Mouse (Mus musculus) MEL (cell line): ENCODE measurements around the gene Rxrb. TPM values are rescaled to one million over a fixed set of nuclear protein-coding genes. Genes with fewer than 3 reads are reported as not detected.
A peak's percentile ranks its signal among the peaks of the same experiment; 100 is the strongest.

ENCODE experiments used
- DNase-seq: peaks from one replicate; pipeline ENCODE4 v3.0.0; 2011; ENCODE audit warnings: low read depth, low spot score
- H3K27ac ChIP-seq: 2 replicates; pipeline ENCODE4 v1.5.1; 2012; ENCODE audit warnings: low read depth, mild to moderate bottlenecking, control low read depth, low read length, moderate library complexity; ENCODE audit not compliant: control insufficient read depth
- H3K27me3 ChIP-seq, 2 experiments: fragments of 150-350 bp in 1 of 2; sonication (generic) in 1 of 2; 2 replicates each; pipeline ENCODE4 v1.6.1; 2012; ENCODE audit warnings: low read length in 2 of 2, mild to moderate bottlenecking in 2 of 2, improper control_type of control experiment in 1 of 2, moderate library complexity in 1 of 2; ENCODE audit not compliant: insufficient read depth in 2 of 2, control insufficient read depth in 1 of 2
- H3K36me3 ChIP-seq, 2 experiments: 2 replicates each; pipeline ENCODE4 v1.6.1; 2012 to 2014; ENCODE audit warnings: low read length in 2 of 2, improper control_type of control experiment in 1 of 2, inconsistent platforms in 1 of 2, mild to moderate bottlenecking in 1 of 2; ENCODE audit not compliant: insufficient read depth in 2 of 2, control insufficient read depth in 1 of 2
- H3K4me1 ChIP-seq, 2 experiments: fragments of 150-350 bp in 1 of 2; sonication (generic) in 1 of 2; 2 replicates each; pipeline ENCODE4 v1.6.1; 2012; ENCODE audit warnings: low read length in 2 of 2, improper control_type of control experiment in 1 of 2, mild to moderate bottlenecking in 1 of 2; ENCODE audit not compliant: insufficient read depth in 2 of 2, control insufficient read depth in 1 of 2
- H3K4me3 ChIP-seq, 2 experiments: fragments of 150-350 bp in 1 of 2; sonication (generic) in 1 of 2; 2 replicates each; pipeline ENCODE4 v1.5.1; 2012; ENCODE audit warnings: low read depth in 2 of 2, low read length in 2 of 2, mild to moderate bottlenecking in 2 of 2, moderate library complexity in 2 of 2, control low read depth in 1 of 2, improper control_type of control experiment in 1 of 2; ENCODE audit not compliant: control insufficient read depth in 1 of 2, insufficient read depth in 1 of 2
- H3K79me2 ChIP-seq: 2 replicates; pipeline ENCODE4 v1.6.1; 2012; ENCODE audit warnings: mild to moderate bottlenecking, low read length, moderate library complexity; ENCODE audit not compliant: control insufficient read depth, poor library complexity, insufficient read depth
- H3K9ac ChIP-seq: 2 replicates; pipeline ENCODE4 v1.6.1; 2012; ENCODE audit warnings: low read depth, mild to moderate bottlenecking, control low read depth, low read length, moderate library complexity; ENCODE audit not compliant: control insufficient read depth, poor library complexity, severe bottlenecking
- H3K9me3 ChIP-seq: fragments of 150-350 bp; sonication (generic); replicated peaks from 2 replicates; pipeline ENCODE4 v1.6.1; 2012; ENCODE audit warnings: mild to moderate bottlenecking, low read length, improper control_type of control experiment, moderate library complexity; ENCODE audit not compliant: insufficient read depth
- CHD1 ChIP-seq: IDR thresholded peaks from 2 replicates; pipeline ENCODE4 v1.6.1; 2012; ENCODE audit warnings: low read depth, mild to moderate bottlenecking, inconsistent platforms, low read length, improper control_type of control experiment
- CTCF ChIP-seq, 3 experiments: IDR thresholded peaks in 2 of 3; conservative IDR thresholded peaks in 1 of 3; 2 replicates each; pipeline ENCODE4 v1.5.1; 2011 to 2012; ENCODE audit warnings: low read length in 3 of 3, low read depth in 2 of 3, mild to moderate bottlenecking in 2 of 3, improper control_type of control experiment in 1 of 3, inconsistent platforms in 1 of 3, mixed read lengths in 1 of 3, moderate library complexity in 1 of 3; ENCODE audit not compliant: control insufficient read depth in 1 of 3, insufficient read depth in 1 of 3, poor library complexity in 1 of 3, severe bottlenecking in 1 of 3
- E2F4 ChIP-seq: IDR thresholded peaks from 2 replicates; pipeline ENCODE4 v1.6.1; 2011; ENCODE audit warnings: low read depth, low read length, improper control_type of control experiment, borderline replicate concordance
- ETS1 ChIP-seq: IDR thresholded peaks from 2 replicates; pipeline ENCODE4 v1.6.1; 2012; ENCODE audit warnings: low read depth, mild to moderate bottlenecking, inconsistent platforms, low read length, improper control_type of control experiment, moderate library complexity
- MAFK ChIP-seq: IDR thresholded peaks from 2 replicates; pipeline ENCODE4 v1.6.1; 2011; ENCODE audit warnings: low read depth, mild to moderate bottlenecking, low read length, improper control_type of control experiment, borderline replicate concordance
- SIN3A ChIP-seq: IDR thresholded peaks from 2 replicates; pipeline ENCODE4 v1.6.1; 2012; ENCODE audit warnings: low read length, improper control_type of control experiment, inconsistent platforms
- USF1 ChIP-seq: IDR thresholded peaks from 2 replicates; pipeline ENCODE4 v1.6.1; 2014; ENCODE audit warnings: low read depth, mild to moderate bottlenecking, inconsistent platforms, low read length, improper control_type of control experiment, moderate library complexity
- USF2 ChIP-seq, 2 experiments: IDR thresholded peaks; 2 replicates each; pipeline ENCODE4 v1.6.1; 2011 to 2012; ENCODE audit warnings: improper control_type of control experiment in 2 of 2, low read length in 2 of 2, borderline replicate concordance in 1 of 2, inconsistent platforms in 1 of 2, low read depth in 1 of 2, mild to moderate bottlenecking in 1 of 2; ENCODE audit not compliant: insufficient read depth in 1 of 2
- polyA plus RNA-seq, 2 experiments: library from polyadenylated mRNA; stranded (reverse) in 1 of 2; unstranded in 1 of 2; fragments of >175 nt in 1 of 2; fragments of >200 nt in 1 of 2; gene quantifications; 2 replicates each; pipeline versions ENCODE4 v1.2.1 to v1.2.4; 2012; ENCODE audit warnings: low replicate concordance in 2 of 2, low read depth in 1 of 2; ENCODE audit not compliant: insufficient read length in 2 of 2, insufficient read depth in 1 of 2, missing spikeins in 1 of 2
- total RNA-seq: library from RNA; depleted of rRNA; stranded (reverse); fragments of 300-350 nt; gene quantifications from 2 replicates; pipeline ENCODE4 v1.2.3, GENCODE M21; 2012; rRNA removed

The Rxrb gene
- total and polyA plus RNA-seq, 3 experiments = 37.6 to 63.4 TPM; not detected in 1

DNA sequence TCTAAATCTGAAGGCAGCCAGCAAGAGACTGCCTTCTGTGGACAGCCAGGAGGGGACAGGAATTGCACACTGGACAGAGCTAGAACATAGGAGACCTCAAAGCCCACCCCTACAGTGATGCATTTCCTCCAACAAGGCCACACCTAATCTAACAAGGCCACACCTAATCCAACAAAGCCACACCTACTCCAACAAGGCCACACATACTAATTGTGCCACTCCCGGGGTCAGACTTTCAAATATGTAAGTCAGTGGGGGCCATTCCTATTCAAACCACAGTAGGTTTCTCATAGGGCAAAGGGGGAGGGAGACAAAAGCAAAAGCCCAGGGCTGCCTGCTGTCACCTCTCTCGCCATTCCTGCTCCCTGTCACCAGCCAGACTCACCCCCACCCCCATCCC, 55.8 kb downstream of the Rxrb start:
- no peak overlapping the region; the same call in 1 of the 2 replicates for H3K9ac ChIP-seq
- TF ChIP-seq USF1 (no peak), E2F4 (no peak), MAFK (no peak), USF2 (IDR thresholded peaks at IDR 0.05; ENCODE audit: borderline replicate concordance in 1 of 2, insufficient read depth in 1 of 2, low read depth in 1 of 2, low read length in 2 of 2) (no peak), CTCF (IDR thresholded peaks at IDR 0.05 in 2 of 3, conservative IDR thresholded peaks at IDR 0.05 in 1 of 3; ENCODE audit: control insufficient read depth in 1 of 3, insufficient read depth in 1 of 3, low read depth in 2 of 3, low read length in 3 of 3, poor library complexity in 1 of 3, severe bottlenecking in 1 of 3) (no peak), ETS1 (no peak), CHD1 (no peak), SIN3A (no peak)
- TF ChIP-seq, all 39 proteins: peak for 0
- no peaks in the 10 kb centered on the region; the same call in 1 of the 2 replicates for H3K79me2 ChIP-seq
- no peak overlapping the region; a peak in 1 of 4 replicates for H3K4me3 ChIP-seq
- H3K27ac ChIP-seq = peak overlapping the region; percentile 67
- H3K36me3 ChIP-seq = peaks cover 0 to 6% of the 10 kb centered on the region in 2 experiments; a peak in 2 of 4 replicates
- peak; percentile 66 for DNase-seq
- peaks cover 7 to 19% of the 10 kb centered on the region in 2 experiments for H3K4me1 ChIP-seq
- H3K27me3 ChIP-seq = no peaks in the 10 kb centered on the region
- no peaks in the 10 kb centered on the region for H3K9me3 ChIP-seq

Other genes with a start within 250 kb of the Rxrb start
Only the 30 nearest of the 33 such genes appear.
- 3,378 and 3,556 TPM in 2 replicates for gene Rps28, start 207.2 kb upstream of the Rxrb start, total RNA-seq
- gene Rps28, start 207.2 kb upstream of the Rxrb start, polyA plus RNA-seq = 1,000 to 10,000 TPM in 1 of 2 experiments, 100 to 1,000 TPM in 1; 994 to 2,154 TPM
- 359 and 370 TPM in 2 replicates for gene Ndufa7, start 207.2 kb upstream of the Rxrb start, total RNA-seq
- gene Ndufa7, start 207.2 kb upstream of the Rxrb start, polyA plus RNA-seq = 100 to 1,000 TPM in 1 of 2 experiments, not detected in 1; 326 TPM
- 38.5 and 48.5 TPM in 2 replicates for gene Cd320, start 188.7 kb upstream of the Rxrb start, total RNA-seq
- gene Cd320, start 188.7 kb upstream of the Rxrb start, polyA plus RNA-seq = 10 to 100 TPM in 1 of 2 experiments, not detected in 1; 45.6 TPM
- gene Gm7029, start 158.0 kb upstream of the Rxrb start, total RNA-seq = not detected in 2 replicates
- not detected for gene Gm7029, start 158.0 kb upstream of the Rxrb start, polyA plus RNA-seq
- gene Kifc1, start 141.2 kb upstream of the Rxrb start, total RNA-seq = 17.1 and 20.6 TPM in 2 replicates
- 10 to 100 TPM in 1 of 2 experiments, not detected in 1; 53.5 TPM for gene Kifc1, start 141.2 kb upstream of the Rxrb start, polyA plus RNA-seq
- gene Platr17, start 126.7 kb upstream of the Rxrb start, total RNA-seq = not detected in 2 replicates
- gene Platr17, start 126.7 kb upstream of the Rxrb start, polyA plus RNA-seq = not detected
- 39.6 and 40.6 TPM in 2 replicates for gene Daxx, start 122.4 kb upstream of the Rxrb start, total RNA-seq
- 10 to 100 TPM in 1 of 2 experiments, not detected in 1; 68.0 TPM for gene Daxx, start 122.4 kb upstream of the Rxrb start, polyA plus RNA-seq
- 14.7 and 24.3 TPM in 2 replicates for gene Tapbp, start 115.9 kb upstream of the Rxrb start, total RNA-seq
- gene Tapbp, start 115.9 kb upstream of the Rxrb start, polyA plus RNA-seq = 10 to 100 TPM in 1 of 2 experiments, not detected in 1; 33.3 TPM
- 18.6 and 20.2 TPM in 2 replicates for gene Zbtb22, start 115.9 kb upstream of the Rxrb start, total RNA-seq
- gene Zbtb22, start 115.9 kb upstream of the Rxrb start, polyA plus RNA-seq = 10 to 100 TPM in 1 of 2 experiments, not detected in 1; 30.0 TPM
- gene Rgl2, start 102.3 kb upstream of the Rxrb start, total RNA-seq = 19.0 and 24.9 TPM in 2 replicates
- 10 to 100 TPM in 1 of 2 experiments, not detected in 1; 43.6 TPM for gene Rgl2, start 102.3 kb upstream of the Rxrb start, polyA plus RNA-seq
- gene Pfdn6, start 91.5 kb upstream of the Rxrb start, total RNA-seq = 189 and 239 TPM in 2 replicates
- 100 to 1,000 TPM in 1 of 2 experiments, not detected in 1; 222 TPM for gene Pfdn6, start 91.5 kb upstream of the Rxrb start, polyA plus RNA-seq
- 97.6 and 100 TPM in 2 replicates for gene Wdr46, start 91.2 kb upstream of the Rxrb start, total RNA-seq
- 100 to 1,000 TPM in 1 of 2 experiments, not detected in 1; 131 TPM for gene Wdr46, start 91.2 kb upstream of the Rxrb start, polyA plus RNA-seq
- 2.2 and 2.5 TPM in 2 replicates for gene B3galt4, start 80.3 kb upstream of the Rxrb start, total RNA-seq
- 1 to 10 TPM in 1 of 2 experiments, not detected in 1; 2.9 TPM for gene B3galt4, start 80.3 kb upstream of the Rxrb start, polyA plus RNA-seq
- gene Vps52, start 76.0 kb upstream of the Rxrb start, total RNA-seq = 20.6 and 23.6 TPM in 2 replicates
- 10 to 100 TPM in 1 of 2 experiments, not detected in 1; 40.7 TPM for gene Vps52, start 76.0 kb upstream of the Rxrb start, polyA plus RNA-seq
- 252 and 286 TPM in 2 replicates for gene Rps18, start 75.8 kb upstream of the Rxrb start, total RNA-seq
- gene Rps18, start 75.8 kb upstream of the Rxrb start, polyA plus RNA-seq = 1,000 to 10,000 TPM in 1 of 2 experiments, not detected in 1; 1,183 TPM
- gene H2-K1, start 31.5 kb upstream of the Rxrb start, total RNA-seq = 81.1 and 87.9 TPM in 2 replicates
- 100 to 1,000 TPM in 1 of 2 experiments, not detected in 1; 113 TPM for gene H2-K1, start 31.5 kb upstream of the Rxrb start, polyA plus RNA-seq
- 12.4 and 18.3 TPM in 2 replicates for gene Ring1, start 7.1 kb upstream of the Rxrb start, total RNA-seq
- gene Ring1, start 7.1 kb upstream of the Rxrb start, polyA plus RNA-seq = 10 to 100 TPM in 1 of 2 experiments, not detected in 1; 28.4 TPM
- 19.6 and 24.1 TPM in 2 replicates for gene H2-Ke6, start 3.8 kb upstream of the Rxrb start, total RNA-seq
- gene H2-Ke6, start 3.8 kb upstream of the Rxrb start, polyA plus RNA-seq = 10 to 100 TPM in 1 of 2 experiments, not detected in 1; 34.4 TPM
- gene Slc39a7, start 130 bp upstream of the Rxrb start, total RNA-seq = 125 and 152 TPM in 2 replicates
- 100 to 1,000 TPM in 1 of 2 experiments, not detected in 1; 150 TPM for gene Slc39a7, start 130 bp upstream of the Rxrb start, polyA plus RNA-seq
- 4.6 and 4.8 TPM in 2 replicates for gene Col11a2, start 7.6 kb downstream of the Rxrb start, total RNA-seq
- 10 to 100 TPM in 1 of 2 experiments, not detected in 1; 14.5 TPM for gene Col11a2, start 7.6 kb downstream of the Rxrb start, polyA plus RNA-seq
- 2.2 and 2.6 TPM in 2 replicates for gene H2-Oa, start 60.5 kb downstream of the Rxrb start, total RNA-seq
- 1 to 10 TPM in 1 of 2 experiments, not detected in 1; 3.9 TPM for gene H2-Oa, start 60.5 kb downstream of the Rxrb start, polyA plus RNA-seq
- gene H2-DMa, start 87.7 kb downstream of the Rxrb start, total RNA-seq = 26.1 and 38.3 TPM in 2 replicates
- 10 to 100 TPM in 1 of 2 experiments, not detected in 1; 38.7 TPM for gene H2-DMa, start 87.7 kb downstream of the Rxrb start, polyA plus RNA-seq
- gene Brd2, start 90.8 kb downstream of the Rxrb start, total RNA-seq = 97.2 and 99.5 TPM in 2 replicates
- 100 to 1,000 TPM; 189 to 252 TPM for gene Brd2, start 90.8 kb downstream of the Rxrb start, polyA plus RNA-seq
- 0.77 and 0.82 TPM in 2 replicates for gene H2-DMb2, start 111.5 kb downstream of the Rxrb start, total RNA-seq
- gene H2-DMb2, start 111.5 kb downstream of the Rxrb start, polyA plus RNA-seq = 1 to 10 TPM in 1 of 2 experiments, not detected in 1; 1.5 TPM
- gene H2-DMb1, start 121.3 kb downstream of the Rxrb start, total RNA-seq = not detected in 2 replicates
- under 1 TPM in 1 of 2 experiments, not detected in 1; 0.67 TPM for gene H2-DMb1, start 121.3 kb downstream of the Rxrb start, polyA plus RNA-seq
- 24.6 and 30.7 TPM in 2 replicates for gene Tap1, start 155.7 kb downstream of the Rxrb start, total RNA-seq
- gene Tap1, start 155.7 kb downstream of the Rxrb start, polyA plus RNA-seq = 10 to 100 TPM in 1 of 2 experiments, not detected in 1; 46.6 TPM
- gene Psmb9, start 156.0 kb downstream of the Rxrb start, total RNA-seq = 23.3 and 24.9 TPM in 2 replicates
- gene Psmb9, start 156.0 kb downstream of the Rxrb start, polyA plus RNA-seq = 10 to 100 TPM in 1 of 2 experiments, not detected in 1; 14.7 TPM
- gene Psmb8, start 165.9 kb downstream of the Rxrb start, total RNA-seq = 129 and 144 TPM in 2 replicates
- 100 to 1,000 TPM in 1 of 2 experiments, not detected in 1; 133 TPM for gene Psmb8, start 165.9 kb downstream of the Rxrb start, polyA plus RNA-seq
- gene Tap2, start 171.7 kb downstream of the Rxrb start, total RNA-seq = 40.3 and 48.5 TPM in 2 replicates
- gene Tap2, start 171.7 kb downstream of the Rxrb start, polyA plus RNA-seq = 10 to 100 TPM in 1 of 2 experiments, not detected in 1; 63.0 TPM
- 0.75 and 0.81 TPM in 2 replicates for gene H2-Ob, start 207.1 kb downstream of the Rxrb start, total RNA-seq
- gene H2-Ob, start 207.1 kb downstream of the Rxrb start, polyA plus RNA-seq = 1 to 10 TPM in 1 of 2 experiments, not detected in 1; 2.0 TPM